Mouse (Mus musculus) kidney, postnatal 10 days (tissue): ENCODE results near the gene Mroh9.
A peak's percentile ranks its signal among the peaks of the same experiment; 100 is the strongest.

Experiments
- DNase-seq: peaks from one replicate; pipeline ENCODE4 v3.0.0; 2021; ENCODE audit warnings: mixed read lengths

Mroh9 gene

DNA sequence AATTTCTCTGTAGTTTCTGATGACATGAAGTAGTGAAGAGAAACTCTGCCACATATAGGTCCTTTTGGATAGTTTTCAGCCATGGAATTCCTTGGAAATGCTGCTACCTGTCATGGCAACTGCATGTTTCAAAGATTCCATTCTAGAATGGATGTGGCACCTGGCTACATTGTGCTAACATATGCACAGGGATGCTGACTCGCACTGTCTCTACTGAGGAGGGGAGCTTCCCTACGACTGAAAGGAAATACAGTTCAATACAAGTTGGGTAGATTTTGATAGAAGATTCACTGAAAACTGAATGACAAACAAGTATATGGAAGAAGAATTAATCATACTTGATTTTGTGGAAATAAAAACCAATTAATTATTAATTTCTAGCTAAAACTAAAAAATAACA lies at the start of gene Mroh9:
TSS of gene Mroh9 (minus strand) at position 101 of the 400 bp plus-strand sequence.
- no peak for DNase-seq

GRCm38 (mm10) chr1:163129976-163130375 lies 44.5 kb upstream of the Mroh9 start:
- no peak for DNase-seq

DNA sequence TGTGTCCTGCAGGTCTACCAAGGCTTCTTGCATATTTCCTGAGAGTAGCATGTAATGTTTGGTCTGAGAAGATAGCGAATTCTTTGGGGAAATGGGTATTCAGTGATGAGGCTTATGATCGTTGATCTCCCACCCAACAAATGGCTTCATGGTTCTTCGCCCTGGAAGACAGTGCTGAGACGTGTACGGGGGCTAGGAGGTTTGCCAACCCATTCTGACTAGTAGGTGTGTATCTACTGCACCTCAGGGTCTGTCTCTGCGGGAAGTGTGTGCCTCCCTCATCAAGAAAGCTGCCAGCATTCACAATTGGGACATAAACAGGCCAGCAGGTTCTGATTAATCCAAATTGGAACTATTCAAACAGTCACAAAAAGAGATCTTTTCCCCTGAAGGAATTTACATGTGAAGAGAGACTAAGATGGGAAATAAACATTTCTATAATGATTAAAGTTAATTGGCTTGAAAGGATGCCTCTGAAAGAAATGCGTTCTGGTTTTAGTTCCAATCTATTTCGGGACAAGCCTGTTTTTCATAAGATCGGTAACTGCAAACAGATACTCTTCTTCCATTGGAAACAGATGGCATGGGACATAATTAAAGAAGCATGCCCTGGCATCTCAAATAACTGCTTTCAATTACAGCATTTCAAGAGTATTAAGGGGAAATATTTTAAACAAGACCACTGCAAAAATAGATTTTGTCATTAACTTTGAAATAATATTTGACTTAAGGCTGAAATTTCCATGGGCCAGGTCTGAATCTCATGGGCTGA lies 43.8 kb upstream of the Mroh9 start:
- DNase-seq: no peak

DNA sequence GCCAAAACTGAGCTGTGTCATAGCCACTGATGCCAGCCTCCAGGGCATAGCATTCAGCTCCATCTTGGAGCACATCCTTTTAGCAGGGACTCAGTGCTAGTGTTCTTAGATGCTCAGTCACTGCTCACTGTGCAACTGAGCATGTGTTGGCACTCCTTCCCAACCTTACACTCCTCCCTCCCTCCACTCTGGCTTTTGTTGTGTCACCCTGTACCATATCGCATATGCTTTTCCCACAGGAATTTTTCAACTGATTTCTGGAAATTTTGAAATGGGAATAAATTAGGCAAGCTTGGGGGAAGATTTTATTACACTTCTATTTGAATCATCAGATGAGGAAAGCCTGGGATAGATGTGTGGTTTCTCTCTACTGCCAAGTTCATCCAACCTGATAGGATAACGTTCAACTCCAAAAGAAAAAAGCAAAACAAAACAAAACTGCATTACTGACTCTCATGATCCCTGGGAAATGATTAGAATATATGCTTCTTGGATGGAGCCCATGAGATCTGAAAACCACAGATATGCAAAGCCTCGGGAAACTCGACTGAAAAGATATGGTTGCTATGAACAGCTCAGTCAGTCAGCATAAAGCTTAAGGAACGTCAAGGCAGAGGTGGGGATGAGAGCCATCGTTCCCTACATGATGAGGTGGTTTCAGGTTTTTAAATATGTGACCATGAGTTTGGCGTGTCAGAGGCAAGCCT lies 40.9 kb upstream of the Mroh9 start:
- DNase-seq: no peak

GRCm38 (mm10) chr1:163122414-163122813 lies 36.9 kb upstream of the Mroh9 start:
- no peak for DNase-seq

- DNase-seq: no peak
Observed at GRCm38 (mm10) chr1:163113461-163114174, 28.1 kb upstream of the Mroh9 start.

DNA sequence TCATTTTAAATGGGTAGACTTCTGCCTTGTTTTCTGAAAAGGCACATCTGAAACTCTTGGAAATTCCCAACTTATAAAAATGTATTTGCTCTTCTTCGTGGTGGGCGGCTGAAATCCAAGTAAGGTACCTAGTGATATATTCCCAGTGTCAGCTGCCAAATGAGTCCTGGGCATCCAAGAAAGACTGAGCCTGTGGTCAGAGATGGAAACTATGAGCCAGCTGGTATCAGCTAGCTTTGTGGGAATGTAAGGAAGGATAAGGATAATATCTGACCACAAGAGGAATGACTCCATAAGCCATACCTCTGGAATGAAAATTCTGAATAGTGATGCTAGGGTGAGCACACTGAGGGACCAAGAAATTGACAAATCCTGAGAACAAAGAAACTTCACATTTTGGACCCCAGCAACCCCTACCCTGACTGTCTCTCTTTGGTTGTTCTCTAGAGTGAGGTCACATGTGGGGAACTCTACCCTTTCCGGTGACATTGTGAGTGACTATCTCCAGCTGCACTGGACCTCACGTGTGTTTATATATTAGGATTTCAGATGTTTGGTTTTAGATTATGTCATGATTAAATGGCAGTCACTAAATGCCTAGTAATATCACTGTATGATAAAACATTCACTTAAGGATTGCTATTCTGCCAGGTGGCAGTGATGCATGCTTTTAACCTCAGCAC lies 27.2 kb upstream of the Mroh9 start:
- no peak for DNase-seq

DNA sequence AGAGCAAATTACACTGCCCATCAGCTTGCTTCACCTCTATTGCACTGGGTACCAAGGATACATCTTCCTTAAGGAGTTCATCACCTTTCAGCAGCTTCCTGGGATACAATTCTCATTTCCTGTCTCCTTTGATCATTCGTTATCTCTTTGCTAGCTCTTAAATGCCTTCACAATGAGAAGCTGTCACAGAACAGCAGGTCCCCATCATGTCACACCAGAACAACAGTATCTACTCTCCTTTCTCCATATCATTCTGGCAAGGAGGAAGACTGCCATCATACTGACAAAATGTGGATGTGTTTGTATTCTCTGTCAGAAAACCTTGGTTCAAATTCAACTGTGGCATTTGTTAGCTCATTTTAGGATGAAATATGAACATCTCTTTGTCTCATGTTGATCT lies 19.5 kb upstream of the Mroh9 start:
- no peak for DNase-seq

DNA sequence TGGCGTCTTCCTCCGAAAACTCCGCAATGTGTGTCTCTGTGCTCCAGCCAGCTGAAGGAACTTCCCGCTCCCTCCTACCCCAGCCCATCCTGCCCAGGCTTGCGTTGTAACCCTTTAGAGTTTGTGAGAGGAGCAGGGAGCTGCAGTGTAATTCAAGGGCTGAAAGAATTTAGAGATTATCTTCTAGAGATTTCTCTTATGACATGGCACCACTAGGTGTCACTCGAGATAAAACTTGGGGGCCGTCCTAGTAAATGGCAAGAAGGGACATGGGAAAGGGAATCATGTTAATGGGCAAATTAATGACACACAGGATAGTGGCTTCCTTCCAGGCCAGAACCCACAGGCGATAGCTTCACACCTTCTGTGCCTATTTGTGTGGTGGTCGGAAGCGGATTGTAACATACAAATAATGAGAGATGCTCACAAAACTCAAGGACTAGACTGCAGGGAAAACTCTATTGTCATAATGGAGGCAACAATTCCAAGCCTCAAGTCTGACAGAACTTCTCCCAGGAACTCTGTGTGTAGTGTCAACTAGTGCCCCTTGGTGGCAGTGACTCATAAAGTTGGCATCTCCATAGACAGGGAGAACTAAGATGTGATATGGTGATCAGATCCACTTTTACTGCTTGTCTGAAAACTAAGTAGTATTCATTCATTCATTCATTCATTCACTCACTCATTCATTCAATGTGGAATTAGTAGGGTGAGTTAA lies 6.1 kb upstream of the Mroh9 start:
- peak; percentile 57 for DNase-seq

GRCm38 (mm10) chr1:163070502-163070901 lies 15.0 kb downstream of the Mroh9 start:
- peak; percentile 83 for DNase-seq

- DNase-seq: no peak
Observed at GRCm38 (mm10) chr1:163060381-163060780, 25.1 kb downstream of the Mroh9 start.

GRCm38 (mm10) chr1:163057363-163057762 lies 28.1 kb downstream of the Mroh9 start:
- peak; percentile 35 for DNase-seq

DNA sequence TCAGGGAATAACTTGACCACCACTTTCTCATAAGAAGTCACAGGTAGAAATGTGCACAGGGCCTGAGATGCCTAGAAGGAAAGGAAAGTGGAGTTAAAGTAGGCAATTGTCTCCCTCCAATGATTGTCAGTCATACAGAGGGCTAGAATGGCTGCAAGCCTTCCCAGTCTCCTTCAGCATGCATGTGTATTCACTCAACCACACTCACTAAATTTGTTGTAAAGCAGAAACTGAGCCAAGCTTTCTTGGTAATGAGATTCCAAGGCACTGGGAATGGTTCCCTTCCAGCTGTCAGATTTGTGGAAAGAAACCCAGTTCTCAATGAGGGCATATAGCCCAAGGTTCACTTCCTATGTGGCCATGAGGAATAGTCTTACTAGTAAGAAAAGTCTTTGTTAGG lies 29.8 kb downstream of the Mroh9 start:
- DNase-seq: no peak

GRCm38 (mm10) chr1:163023075-163023474 lies 62.4 kb downstream of the Mroh9 start:
- no peak for DNase-seq

GRCm38 (mm10) chr1:163009220-163009619 lies 76.2 kb downstream of the Mroh9 start:
- DNase-seq: no peak

DNA sequence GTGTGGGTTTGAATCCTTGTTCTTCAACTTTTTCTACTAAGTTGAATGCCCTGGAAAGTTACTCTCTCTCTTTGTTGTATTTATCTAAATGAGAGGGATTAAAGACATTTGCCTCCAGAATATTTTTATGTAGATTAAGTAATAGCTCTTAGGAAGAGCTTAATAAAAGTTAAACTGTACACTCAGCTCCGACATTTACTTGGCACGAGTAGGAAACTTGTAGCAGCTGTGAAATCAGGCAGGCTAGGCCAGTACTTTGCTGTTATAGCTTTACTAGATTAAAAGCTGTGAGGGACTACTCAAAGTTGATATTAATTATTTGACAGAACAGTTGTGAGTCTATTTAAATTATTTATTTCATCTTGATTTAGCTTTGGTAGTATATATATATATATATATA lies 82.0 kb downstream of the Mroh9 start:
- DNase-seq: peak; percentile 44

DNA sequence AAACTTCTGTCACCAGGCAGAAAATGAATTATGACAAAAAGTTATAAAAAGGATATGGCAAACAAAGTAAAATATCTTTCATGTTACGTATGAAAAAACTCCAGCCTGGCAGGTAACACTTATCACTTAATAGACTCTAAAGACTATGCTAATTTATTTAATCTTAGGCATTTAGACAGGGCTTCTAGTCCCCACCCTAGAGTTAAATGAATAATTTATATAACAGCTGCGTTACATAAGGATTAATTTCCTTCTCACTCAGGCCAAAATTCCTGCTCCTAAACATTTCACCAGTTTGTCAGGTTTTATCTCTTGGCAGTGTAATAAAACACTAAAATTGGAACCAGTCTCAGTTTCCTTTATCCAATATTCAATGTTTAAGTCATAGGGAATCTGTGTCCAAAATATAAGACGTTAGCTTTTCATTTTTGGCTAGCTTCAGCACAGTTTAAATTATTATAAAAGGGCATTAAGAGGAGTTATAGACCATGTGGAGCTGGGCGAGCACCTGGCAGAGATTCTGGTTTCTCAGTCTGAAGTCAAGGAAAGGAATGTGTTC lies 84.1 kb downstream of the Mroh9 start:
- no peak for DNase-seq

GRCm38 (mm10) chr1:162987546-162987945 lies 97.9 kb downstream of the Mroh9 start:
- no peak for DNase-seq

GRCm38 (mm10) chr1:162986777-162987176 lies 98.7 kb downstream of the Mroh9 start:
- no peak for DNase-seq

- DNase-seq: no peak
Observed at GRCm38 (mm10) chr1:162986121-162986748, 99.2 kb downstream of the Mroh9 start.

DNA sequence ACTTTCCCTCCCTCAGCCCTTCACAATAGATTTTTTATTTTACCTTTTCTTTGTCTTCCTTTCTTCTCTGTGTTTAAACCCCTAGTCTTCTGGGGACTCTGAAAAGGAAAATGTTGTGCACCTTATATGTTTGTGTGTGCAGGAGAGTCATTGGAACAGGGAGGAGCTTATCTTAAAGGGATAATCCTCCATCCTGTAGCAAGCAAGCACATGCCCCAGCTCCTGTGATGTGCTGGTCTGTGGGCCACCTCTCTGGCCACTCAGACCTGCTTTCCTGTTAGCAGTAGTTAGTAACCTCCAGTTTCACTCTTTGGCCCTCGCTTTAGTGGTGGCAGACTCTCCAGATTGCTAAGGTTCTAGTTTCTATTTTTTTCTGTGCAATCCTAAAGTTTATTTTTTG lies 101.0 kb downstream of the Mroh9 start, which contains the start of gene Fmo3:
TSS of gene Fmo3 (minus strand) at position 101 of the 400 bp plus-strand sequence.
- no peak for DNase-seq
